Mouse (Mus musculus): ENCODE measurements around the gene Atg16l1.

GRCm38 (mm10) chr1:87825281-87825680 lies 69.6 kb downstream of the Atg16l1 start:
- no peak for TF ChIP-seq CTCF (IDR thresholded peaks at IDR 0.05; ENCODE audit: extremely low read depth, insufficient read depth, insufficient read length, insufficient replicate concordance)
- no peak for TF ChIP-seq POLR2A (IDR thresholded peaks at IDR 0.05; ENCODE audit: low read depth, low read length)
